Mouse (Mus musculus) adrenal gland, postnatal 10 days (tissue): Measurements from ENCODE around the gene Shisa7. TPM values are rescaled to one million over a fixed set of nuclear protein-coding genes. Genes with fewer than 3 reads are reported as not detected.
"Not testable (repeated sequence)": the region's sequence is repeated elsewhere in the genome, so short reads cannot be mapped to it uniquely, and the experiment has no call there.

Source experiments
- DNase-seq: peaks from one replicate; pipeline ENCODE4 v3.0.0; 2021; ENCODE audit warnings: mixed read lengths
- total RNA-seq, 2 experiments: library from RNA; stranded (reverse); gene quantifications; 2 replicates each; pipeline ENCODE4 v1.2.3; 2021

Shisa7 gene
- total RNA-seq, 2 experiments from 2014 or later, result 1.3 to 3.1 TPM

DNA sequence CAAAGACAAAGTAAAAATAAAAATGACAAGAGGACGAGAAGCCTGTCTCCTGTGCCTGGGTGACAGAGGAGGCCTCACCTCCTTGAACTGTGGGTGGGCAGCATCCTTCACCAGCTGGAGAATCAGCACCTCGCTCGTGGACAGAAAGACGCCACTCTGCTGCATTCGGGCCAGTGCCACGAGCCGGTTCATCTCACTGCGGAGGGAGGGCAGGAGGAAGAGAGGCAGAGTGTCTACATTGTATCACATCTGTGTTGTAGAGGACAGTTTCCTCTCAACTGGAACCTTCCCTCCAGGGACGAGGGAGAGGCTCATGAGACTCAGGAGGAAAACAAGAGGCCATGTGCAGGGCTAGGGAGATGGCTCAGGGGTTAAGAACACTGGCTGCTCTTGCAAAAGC, 4.9 kb upstream of the Shisa7 start:
- DNase-seq, result no peak

DNA sequence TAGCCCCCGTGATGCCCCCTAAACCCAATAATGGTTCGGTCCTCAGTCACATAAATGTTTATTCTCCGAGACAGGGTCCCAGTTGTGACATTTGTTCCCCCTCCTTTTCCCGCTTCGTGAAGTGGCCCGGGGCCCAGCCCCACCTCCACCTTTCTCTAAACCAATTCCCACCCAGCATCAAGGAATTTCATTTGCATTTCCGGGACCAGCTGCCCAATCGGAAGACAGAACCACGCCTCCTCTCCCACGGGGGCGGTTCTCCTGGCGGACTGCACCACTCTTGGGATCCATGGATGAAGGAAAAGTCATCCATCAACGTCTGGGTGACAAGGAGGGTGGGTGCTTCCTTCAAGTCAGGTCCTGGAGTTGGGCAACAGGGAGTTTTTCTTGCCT, 417 bp upstream of the Shisa7 start:
- DNase-seq, result peak; percentile 71

DNA sequence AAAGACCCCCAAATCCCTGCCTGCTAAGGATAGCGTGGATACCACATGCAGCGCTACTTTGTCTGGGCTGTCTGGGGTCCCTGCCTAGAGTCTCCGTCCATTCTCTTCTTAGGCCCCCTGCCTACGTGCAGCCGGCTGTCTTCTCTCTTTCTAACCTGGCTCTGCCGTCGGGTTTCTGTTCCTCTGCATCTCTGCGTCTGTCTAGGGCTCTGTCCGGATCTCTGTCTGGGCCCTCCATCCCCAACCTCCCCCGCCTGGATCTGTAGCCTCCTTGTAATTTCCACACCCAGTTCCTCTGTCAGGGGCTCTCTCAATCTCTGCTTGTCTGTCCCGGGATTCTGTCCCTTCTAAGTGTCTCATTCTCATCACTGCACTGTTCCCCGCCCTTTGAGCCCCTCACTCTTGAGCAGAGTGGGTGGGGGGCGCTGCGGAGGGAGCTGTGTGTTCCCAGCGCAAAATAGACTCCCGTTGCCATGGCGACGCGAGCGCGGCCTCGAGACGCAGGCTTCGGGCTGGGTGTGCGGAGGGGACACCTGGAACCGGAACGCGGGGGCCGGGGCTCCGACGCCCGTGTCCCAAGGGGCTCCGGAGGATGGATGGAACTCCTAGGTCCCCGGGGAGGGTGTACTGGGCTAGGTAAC, 772 bp downstream of the Shisa7 start:
- peak; percentile 48 for DNase-seq

DNA sequence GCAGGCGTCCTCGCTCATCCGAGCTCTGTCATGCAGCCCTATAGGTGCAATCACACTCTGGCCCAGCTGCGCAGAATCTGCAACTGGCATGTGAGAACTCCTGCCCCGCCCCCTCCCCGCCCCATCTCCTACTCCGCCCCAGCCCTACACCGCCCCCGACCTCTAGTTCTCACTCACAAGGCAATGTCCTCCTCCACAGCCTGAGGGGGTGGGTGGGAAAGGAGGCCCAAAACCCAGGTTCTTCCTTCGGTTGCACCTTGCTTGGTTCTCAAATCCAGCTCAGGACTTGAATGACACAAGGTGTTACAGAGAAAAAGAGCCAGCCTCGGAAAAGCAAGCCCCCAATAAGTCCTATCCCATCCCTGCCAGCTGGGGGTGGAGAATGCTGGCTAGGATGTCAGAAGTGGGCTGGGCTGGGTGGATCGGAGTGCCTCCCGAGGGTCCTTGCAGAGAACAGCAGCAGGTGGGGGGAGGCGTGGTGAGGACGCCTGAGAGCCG, 1.8 kb downstream of the Shisa7 start:
- peak; percentile 26 for DNase-seq

DNA sequence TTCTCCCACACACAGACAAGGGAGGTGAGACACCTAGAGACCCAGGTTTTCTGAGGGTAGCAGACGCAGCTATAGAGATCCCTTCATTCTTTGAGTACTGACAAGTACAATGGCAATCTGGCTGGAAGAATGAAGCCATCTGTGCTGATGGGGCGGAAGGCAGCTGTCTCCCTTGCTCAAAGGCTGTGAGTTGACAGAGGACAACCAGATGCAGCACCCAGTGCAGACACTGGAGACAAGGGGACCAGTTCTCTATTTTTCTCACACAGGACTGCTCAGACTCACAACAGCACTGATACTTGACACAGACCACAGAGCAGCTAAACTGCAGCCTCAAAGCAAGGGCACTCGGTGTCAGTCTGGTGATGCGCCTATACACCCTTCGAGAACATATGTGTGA, 2.4 kb downstream of the Shisa7 start:
- no peak for DNase-seq

DNA sequence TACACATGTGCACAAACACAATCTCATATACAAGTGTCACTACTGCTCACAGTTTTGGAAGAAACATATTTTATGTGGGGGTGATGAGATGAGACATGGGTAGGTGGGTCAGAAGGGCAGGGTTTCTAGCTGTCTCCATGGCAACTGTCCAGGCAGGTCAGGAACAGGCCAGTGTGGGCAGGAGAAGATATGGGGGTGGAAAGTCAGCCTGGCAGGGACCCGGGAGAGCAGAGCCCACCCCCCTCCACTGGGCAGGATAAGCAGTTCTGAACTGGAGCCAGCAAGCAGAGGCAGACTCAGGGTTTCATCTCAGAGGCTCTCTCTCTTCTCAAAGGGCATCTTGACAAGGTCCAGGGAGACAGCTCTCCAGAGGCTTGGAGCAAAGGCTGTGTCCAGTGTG, 6.9 kb downstream of the Shisa7 start:
- no peak for DNase-seq

DNA sequence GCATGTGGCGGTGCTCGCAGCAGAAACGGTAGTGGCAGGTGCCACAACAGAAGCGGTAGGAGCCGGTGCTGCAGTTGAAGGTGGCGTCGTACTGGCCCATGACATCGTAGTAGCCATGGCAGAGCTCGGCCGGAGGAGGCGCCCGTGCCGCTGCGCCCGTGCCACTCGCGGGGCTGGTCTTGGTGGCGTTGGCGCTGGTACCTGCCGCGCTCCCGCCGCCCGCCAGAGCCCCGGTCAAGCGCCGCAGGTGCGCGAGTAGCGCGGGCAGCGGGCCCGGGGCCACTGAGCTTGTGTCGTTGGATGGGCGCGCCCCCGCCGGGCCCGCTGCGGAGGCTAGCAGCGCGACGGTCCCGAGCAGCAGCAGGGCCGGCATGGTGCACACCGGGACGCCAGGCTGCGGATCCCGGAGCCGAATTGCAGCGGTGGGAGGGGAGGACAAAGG, 8.1 kb downstream of the Shisa7 start:
- DNase-seq, result peak; percentile 80

DNA sequence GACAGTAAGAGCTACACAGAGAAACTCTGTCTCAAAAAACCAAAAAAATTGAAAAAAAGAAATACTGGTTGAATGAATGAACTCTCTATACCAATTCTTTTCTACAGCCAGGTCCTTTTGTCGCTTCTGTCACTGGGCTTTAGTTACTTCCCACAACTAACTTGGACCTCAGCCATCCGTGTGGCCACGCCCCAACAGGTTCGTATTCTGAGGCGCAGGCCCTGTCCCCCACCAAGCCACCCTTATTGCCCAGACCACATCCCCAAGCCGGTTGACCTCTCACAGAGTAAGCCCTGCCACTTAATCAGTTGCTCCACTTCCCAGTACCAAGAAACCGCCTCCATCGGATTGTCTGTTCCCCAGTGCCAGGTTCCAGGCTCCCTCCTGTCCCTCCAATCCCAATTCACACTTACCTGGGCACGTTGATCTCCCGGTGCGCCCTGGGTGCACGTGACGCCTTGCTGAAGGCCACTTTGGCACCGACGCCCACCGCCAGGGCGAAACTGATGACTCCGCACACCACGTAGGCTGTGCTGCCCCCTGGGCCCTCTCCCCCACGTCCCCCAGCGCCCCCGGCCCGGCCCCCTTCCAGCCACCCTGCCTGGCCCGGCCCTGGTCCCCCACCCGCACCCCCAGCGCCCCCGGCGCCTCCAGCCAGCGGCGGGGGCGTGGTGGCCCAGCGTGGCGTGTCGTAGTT, 8.7 kb downstream of the Shisa7 start:
- DNase-seq, result no peak

DNA sequence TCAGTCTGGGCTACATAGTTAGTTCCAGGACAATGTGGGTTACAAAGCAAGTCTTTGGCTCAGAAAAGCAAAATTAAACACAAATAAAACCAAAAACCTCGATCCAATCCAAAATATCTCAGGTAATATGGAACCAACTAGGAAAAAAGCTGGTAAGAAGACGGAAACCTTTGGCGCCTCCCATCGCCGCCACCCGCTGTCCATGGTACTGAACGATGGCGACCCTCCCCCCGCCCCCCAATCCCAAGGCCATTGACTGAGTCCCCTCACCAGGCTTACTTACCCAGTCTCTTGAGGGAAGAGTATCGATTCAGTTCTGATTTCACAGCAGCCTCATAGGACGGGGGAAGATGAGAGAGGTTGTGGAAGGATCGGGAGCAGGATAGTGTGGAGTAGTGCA, 14.0 kb downstream of the Shisa7 start:
- no peak for DNase-seq

DNA sequence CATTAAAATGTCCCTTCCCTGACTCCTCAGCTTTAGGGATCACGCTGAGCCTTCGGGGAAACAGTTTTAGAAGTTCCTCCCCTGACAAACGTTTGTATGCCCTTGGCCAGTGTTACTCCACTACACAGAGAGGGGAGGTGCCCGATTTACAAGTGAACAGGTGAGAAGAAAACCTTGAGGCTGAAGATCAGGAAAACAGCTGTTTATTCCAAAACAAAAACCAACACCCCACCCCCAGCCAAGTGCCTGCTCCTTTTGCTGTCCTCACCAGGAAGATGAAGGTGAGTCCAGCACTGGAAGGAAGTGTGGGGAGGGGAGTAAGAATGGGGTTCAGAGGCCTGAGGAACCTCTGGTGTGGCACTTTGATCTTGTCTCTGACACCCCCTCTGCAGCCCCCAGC, 19.1 kb downstream of the Shisa7 start:
- no peak for DNase-seq

DNA sequence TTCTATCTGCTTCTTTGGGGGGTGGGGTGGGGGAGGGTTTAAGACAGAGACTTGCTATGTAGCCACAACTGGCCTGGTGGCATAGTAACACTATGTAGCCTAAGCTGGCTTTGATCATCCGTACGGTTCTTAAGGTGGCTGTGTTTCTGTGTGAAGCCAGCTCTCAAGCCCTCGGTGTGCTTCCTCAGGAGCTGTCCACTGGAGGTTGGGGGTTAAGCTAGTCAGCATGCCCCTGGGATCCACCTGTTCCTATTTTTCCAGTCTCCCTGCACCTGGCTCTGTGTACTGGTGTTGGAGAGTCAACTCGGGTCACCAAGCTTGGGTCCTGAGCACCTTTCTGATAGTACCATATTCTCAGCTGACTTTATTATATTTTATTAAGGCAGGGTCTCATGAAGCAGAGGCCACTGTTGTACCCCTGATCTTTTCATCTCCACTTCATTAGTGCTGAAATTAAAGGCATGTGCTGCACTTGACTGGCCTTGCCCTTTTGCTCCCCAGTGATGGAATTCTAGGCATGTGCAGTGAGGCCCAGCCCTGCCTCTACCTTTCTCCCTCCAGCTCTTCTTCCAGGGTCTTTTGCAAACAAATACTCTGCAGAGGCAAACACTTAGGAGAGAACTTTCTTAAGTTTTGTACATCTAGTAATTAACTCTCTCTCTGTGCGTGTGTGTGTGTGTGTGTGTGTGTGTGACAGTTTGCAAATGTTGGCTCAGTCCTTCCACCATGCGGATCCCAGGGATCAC, 22.2 kb downstream of the Shisa7 start:
- DNase-seq, result no peak

DNA sequence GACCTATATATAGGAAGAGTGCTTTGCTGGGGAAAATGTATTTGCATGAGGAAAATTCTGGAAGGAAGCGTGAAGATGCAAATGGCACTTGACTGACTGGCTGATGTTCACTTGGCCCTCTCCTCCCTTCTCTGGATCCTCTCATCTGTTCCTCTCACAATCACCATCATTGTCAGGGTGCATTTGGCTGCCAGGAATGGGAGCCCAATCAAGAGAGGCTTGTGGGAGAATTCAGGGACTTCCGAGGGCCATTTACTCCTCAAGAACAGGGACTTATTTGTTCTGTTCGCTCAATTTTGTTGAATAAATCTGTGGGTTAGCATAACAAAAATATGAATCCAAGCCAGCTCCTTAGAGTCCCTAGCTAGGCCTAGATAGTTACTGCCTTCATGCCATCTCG, 22.8 kb downstream of the Shisa7 start:
- no peak for DNase-seq

DNA sequence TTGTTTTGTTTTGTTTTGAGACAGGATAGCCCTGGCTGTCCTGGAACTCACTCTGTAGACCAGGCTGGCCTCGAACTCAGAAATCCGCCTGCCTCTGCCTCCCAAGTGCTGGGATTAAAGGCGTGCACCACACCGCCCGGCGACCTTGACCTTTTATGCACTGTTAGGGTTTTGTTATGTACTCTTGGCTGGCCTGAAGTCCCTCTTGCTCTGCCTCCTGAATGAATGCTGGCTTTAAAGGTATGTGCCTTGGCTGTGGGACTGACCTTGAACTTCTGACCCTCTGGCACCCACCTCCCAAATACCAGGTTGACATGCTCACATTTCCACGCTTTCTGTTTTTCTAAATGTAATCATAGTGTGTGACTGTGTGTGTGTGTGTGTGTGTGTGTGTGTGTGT, 23.6 kb downstream of the Shisa7 start:
- DNase-seq, result not testable (repeated sequence)

DNA sequence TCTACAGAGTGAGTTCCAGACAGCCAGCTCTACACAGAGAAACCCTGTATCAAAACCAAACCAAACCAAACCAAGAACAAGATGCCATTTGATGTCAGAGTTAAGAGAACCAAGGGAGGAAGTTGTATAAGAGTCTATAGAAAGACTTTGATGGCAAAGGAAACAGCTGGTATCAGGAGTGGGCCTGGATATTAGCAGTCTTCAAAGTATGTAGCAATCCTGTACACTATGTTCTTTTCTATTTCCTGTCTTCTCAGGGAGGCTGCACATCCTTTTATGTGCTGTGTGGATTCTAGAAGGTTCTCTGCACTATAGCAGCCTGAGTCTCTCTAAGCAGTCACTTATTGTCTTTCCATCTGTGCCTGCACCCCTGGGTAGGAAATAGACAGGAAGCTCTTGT, 27.9 kb downstream of the Shisa7 start:
- no peak for DNase-seq

DNA sequence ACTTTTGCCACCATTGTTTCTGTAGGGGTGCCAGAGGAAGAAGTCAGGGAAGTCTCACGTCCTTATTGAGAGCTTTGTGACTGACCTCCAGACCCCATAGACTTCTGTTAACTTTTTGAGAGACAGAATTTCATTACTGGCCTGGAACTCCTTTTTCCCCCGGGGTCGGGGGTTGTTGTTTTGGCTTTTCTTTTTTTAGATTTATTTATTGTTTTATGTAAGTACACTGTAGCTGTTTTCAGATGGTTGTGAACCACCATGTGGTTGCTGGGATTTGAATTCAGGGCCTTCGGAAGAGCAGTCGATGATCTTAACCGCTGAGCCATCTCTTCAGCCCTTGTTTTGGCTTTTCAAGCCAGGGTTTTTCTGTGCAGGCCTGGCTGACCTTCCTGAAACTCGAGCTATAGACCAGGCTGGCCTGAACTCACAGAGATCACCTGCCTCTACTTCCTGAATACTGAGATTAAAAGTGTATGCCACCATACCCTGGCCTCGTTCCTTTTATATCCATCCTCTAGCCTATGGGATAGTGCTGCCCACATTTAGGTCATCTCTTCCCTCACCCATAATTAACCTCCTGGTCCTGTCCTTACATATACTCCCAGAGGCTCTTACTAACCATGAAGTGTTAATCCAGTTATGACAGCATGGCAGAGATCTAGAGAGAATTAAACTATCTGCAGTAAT, 31.2 kb downstream of the Shisa7 start:
- DNase-seq, result no peak

DNA sequence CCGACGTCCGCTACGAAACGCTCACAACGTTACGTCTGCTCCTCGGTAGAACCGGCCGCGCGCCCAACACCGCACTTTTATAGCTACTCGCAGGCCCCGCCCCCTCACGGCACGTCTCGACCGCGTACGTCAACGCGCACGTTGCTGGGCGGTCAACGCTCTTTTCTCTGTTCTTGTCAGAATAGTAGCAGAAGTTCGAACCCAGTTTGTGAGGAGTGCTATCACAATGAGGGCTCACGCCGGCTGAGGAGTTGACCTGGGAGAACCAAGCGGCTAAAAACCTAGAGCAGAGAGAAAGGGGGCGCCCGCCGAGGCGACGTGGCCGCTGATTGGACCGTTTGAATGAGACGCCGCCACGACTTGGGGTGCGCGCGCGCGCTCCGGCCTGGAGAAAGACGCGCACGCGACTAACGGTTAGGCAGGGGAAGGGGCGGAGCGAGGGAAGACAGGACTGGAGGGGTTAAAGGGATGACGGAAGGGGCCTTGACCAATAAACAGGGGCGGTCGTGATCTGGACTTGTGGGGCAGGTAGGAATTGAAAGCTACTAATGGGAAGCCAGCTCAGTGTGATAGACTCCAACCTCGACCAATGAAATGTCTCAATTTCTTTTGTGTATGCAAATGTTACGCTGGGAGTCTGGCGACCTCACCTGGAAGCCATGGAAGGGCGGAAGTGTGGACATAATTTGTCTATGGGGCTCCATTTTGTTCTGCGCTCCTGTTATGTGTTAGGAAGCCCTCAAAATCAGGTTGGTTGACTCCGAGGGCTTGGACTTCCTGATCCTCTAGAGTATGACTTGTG, 32.0 kb downstream of the Shisa7 start, which contains the start of gene Ube2s:
Gene Ube2s, minus strand, starts transcription at position 288 of the 802 bp plus-strand sequence.
- DNase-seq, result peak; percentile 97

DNA sequence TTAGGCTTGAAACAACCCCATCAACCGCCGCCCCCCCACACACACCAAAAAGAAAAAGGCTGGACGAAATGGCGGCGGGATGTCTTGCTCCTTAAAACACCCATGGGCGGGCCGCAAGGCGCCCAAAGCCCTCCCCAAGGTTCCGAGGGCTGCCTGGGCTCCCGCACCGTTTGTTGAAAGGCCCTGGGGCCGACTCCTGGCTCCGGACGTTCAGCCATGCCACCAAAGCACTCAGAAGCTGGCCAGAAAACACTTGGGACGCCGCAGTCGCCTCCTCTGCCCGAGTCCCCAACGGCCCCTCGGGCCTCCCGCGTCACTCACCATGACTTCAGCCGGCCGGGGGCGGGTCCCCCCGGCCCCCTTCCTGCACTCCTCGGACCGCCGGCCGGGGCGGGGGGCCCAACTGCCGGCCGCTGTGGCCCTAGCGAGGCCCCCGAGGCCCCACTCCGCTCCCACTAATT, 32.6 kb downstream of the Shisa7 start:
- no peak for DNase-seq

DNA sequence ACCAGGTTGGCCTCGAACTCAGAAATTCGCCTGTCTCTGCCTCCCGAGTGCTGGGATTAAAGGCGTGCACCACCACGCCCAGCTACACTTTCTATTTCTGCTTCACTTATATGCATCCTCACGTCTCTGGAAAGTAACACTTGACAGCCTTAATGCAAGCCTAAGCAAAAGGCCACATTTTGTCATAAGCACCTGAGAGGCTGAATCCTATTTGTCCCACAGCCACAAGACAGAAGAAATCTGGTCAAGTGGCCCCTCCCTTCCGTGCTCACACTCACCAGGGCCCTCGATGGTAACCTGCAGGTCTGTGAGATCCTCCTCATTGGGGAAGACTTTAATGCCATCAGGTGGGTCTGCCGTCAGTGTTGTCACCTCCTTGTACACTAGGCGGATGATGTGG, 33.4 kb downstream of the Shisa7 start:
- not testable (repeated sequence) for DNase-seq

DNA sequence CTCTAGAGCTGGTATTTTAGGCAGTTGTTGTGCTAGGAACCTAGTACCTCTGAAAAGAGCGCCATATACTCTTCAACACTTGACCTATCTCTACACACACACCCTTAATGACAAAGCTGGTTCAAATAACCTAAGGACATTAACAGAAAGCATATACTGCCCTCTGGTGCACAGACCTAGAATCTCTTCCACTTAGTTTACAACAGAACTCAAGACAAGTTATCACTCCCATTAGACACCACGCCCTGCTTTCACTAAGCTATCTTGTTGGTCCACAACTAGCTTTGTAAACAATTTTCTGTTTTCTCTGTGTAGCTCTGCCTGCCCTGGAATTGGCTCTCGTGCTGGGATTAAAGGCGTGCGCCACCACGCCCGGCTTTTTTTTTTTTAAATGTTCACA, 37.8 kb downstream of the Shisa7 start:
- peak; percentile 34 for DNase-seq

DNA sequence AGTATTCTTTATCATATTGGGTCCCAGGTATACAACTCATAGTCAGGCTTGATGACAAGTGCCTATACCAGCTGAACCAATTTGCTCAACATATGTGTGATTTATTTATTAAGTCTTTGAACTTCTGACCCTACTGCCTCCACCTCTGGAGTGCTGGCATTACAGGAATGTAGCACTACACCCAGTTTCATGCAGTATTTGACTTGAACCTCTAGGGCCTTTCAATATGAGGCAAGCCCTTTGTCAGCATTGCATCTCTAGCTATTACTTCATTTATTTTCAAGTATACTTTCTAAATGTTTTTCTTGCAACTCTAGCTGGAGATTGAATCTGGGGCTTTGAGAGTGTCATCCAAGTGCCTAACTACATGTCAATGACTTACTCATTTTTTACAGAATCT, 42.2 kb downstream of the Shisa7 start:
- no peak for DNase-seq

DNA sequence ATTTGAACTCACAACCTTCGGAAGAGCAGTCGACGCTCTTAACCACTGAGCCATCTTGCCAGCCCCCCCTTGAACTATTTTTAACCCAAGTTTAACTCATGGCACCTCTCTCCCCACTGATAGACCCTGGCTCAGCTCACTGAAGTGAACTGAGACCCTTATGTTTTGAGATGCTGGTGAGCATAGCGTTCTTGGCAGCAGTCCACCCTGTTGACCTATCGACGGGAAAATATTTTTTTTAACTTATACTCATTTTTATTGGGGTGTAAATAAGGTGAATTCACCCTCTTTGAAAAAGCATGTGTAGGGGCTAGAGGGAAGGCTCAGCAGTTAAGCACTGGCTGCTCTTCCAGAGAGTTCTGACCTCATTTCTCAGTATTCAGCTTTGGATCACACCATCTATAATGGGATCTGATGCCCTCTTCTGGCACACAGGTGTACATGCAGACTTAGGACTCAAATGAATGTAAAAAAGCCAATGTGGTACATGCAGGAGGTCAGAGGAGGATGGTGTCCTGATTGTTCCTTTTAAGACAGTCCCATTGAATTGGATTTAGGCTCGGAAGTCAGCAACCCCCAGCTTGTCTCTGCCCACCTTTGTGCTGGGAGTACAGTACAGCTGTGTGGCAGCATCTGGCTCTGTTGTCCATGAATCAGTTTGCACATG, 48.6 kb downstream of the Shisa7 start:
- no peak for DNase-seq
